Mouse (Mus musculus): ENCODE measurements around the gene Padi6.

- no peak for TF ChIP-seq EP300 (IDR thresholded peaks at IDR 0.05; ENCODE audit: low read depth)
- no peak for TF ChIP-seq CTCF (IDR thresholded peaks at IDR 0.05; ENCODE audit: low read depth)
Observed at GRCm38 (mm10) chr4:140791071-140791470, 48.6 kb upstream of the Padi6 start.

Data from heart, postnatal 0 days (tissue).